Mouse (Mus musculus) neutrophil, adult 65 days (primary cell): ENCODE measurements around the gene Gpr161. TPM values are rescaled to one million over a fixed set of nuclear protein-coding genes. Genes with fewer than 3 reads are reported as not detected.

Experiments used
- total RNA-seq: library from RNA; stranded (reverse); gene quantifications from 2 replicates; pipeline ENCODE4 v1.2.4, GENCODE M21; 2023

Gene Gpr161
- total RNA-seq: not detected in 2 replicates

GRCm38 (mm10) chr1:165295489-165295888 is at the start of gene Gpr161:
Gene Gpr161 (plus strand): TSS chr1:165295789.

Other genes starting within 250 kb of the Gpr161 start
- 0.51 and 0.64 TPM in 2 replicates for gene Tbx19, start 135.0 kb upstream of the Gpr161 start, total RNA-seq
- 48.4 and 58.3 TPM in 2 replicates for gene Sft2d2, start 101.4 kb upstream of the Gpr161 start, total RNA-seq
- 38.7 and 45.0 TPM in 2 replicates for gene Tiprl, start 58.8 kb upstream of the Gpr161 start, total RNA-seq
- gene Dcaf6, start 164.7 kb downstream of the Gpr161 start, total RNA-seq: 29.2 and 47.4 TPM in 2 replicates
- gene Mpc2, start 164.8 kb downstream of the Gpr161 start, total RNA-seq: 69.5 and 74.3 TPM in 2 replicates
- 0.25 and 1.4 TPM in 2 replicates for gene Adcy10, start 189.4 kb downstream of the Gpr161 start, total RNA-seq